Mouse (Mus musculus): Measurements from ENCODE around the gene Plxnd1. TPM values are rescaled to one million over a fixed set of nuclear protein-coding genes. Genes with fewer than 3 reads are reported as not detected.

Gene Plxnd1
- total and polyA plus RNA-seq, 3 experiments = 58.8 to 90.6 (median 79.9) TPM

GRCm38 (mm10) chr6:116024666-116025065 is 29.9 kb upstream of the Plxnd1 start:
- H3K27ac ChIP-seq = no peak overlapping the region
- no peak overlapping the region for H3K9ac ChIP-seq (ENCODE audit: low read depth, low read length)
- H3K27me3 ChIP-seq (ENCODE audit: control insufficient read depth, insufficient read depth, low read length) = no peaks in the 10 kb centered on the region
- intact Hi-C loops (cut with DNase I) = no loop called here
- no peak for DNase-seq
- TF ChIP-seq CTCF (IDR thresholded peaks at IDR 0.05) = no peak
- TF ChIP-seq POLR2A (IDR thresholded peaks at IDR 0.05; ENCODE audit: insufficient read depth, low read depth, low read length) = no peak
- no peak for TF ChIP-seq EP300 (IDR thresholded peaks at IDR 0.05; ENCODE audit: insufficient read depth, low read depth, low read length)
- H3K4me3 ChIP-seq = no peak overlapping the region
- no peaks in the 10 kb centered on the region for H3K79me2 ChIP-seq (replicated peaks; ENCODE audit: control insufficient read depth, insufficient read depth, low read length)
- H3K36me3 ChIP-seq (ENCODE audit: control insufficient read depth, insufficient read depth, low read length) = peaks cover 3% of the 10 kb centered on the region; the same call in 1 of the 2 replicates
- no peaks in the 10 kb centered on the region for H3K4me1 ChIP-seq (ENCODE audit: control insufficient read depth, insufficient read depth, low read length)
- WGBS = 86% methylated on average over 4 of the region's 4 CpGs

DNA sequence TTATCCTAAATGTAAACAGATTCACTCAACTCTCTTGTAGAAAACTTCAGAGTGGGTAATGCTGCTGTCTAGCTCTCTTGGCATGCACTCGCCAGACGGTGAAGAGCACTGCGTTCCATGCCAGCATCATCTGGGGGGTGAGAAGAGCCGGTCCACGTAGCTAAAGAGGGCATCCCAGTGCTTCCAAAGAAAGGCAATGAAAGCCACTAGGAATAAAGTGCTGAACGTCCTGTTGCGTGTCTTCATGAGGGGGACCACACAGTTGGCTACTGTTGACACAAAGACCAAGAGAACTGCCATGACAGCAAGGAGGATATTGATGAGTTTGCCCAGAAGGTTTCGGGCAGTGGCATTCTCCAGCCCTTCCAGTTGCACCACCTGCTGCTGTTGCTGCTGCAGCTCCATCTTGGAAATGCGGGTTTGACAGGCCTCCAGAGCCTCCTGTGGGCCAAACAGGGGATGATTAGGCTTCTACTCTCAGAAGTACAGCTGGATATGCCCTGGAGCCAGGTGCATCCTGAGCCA is 27.2 kb upstream of the Plxnd1 start:
- H3K4me3 ChIP-seq = no peak overlapping the region
- no peak for DNase-seq
- 76% methylated on average over 9 of the region's 9 CpGs for WGBS
- intact Hi-C loops (cut with DNase I) = loop anchor here (1.0 kb wide), 1 partner anchor 21 kb away; no protein-coding TSS in a partner anchor
- no peak for TF ChIP-seq EP300 (IDR thresholded peaks at IDR 0.05; ENCODE audit: insufficient read depth, low read depth, low read length)
- no peak for TF ChIP-seq POLR2A (IDR thresholded peaks at IDR 0.05; ENCODE audit: insufficient read depth, low read depth, low read length)
- no peak for TF ChIP-seq CTCF (IDR thresholded peaks at IDR 0.05)
- H3K9ac ChIP-seq (ENCODE audit: low read depth, low read length) = no peak overlapping the region
- no peak overlapping the region for H3K27ac ChIP-seq
- peaks cover 3% of the 10 kb centered on the region; the same call in 1 of the 2 replicates for H3K36me3 ChIP-seq (ENCODE audit: control insufficient read depth, insufficient read depth, low read length)
- H3K27me3 ChIP-seq (ENCODE audit: control insufficient read depth, insufficient read depth, low read length) = no peaks in the 10 kb centered on the region
- no peaks in the 10 kb centered on the region for H3K4me1 ChIP-seq (ENCODE audit: control insufficient read depth, insufficient read depth, low read length)
- no peaks in the 10 kb centered on the region for H3K79me2 ChIP-seq (replicated peaks; ENCODE audit: control insufficient read depth, insufficient read depth, low read length)

DNA sequence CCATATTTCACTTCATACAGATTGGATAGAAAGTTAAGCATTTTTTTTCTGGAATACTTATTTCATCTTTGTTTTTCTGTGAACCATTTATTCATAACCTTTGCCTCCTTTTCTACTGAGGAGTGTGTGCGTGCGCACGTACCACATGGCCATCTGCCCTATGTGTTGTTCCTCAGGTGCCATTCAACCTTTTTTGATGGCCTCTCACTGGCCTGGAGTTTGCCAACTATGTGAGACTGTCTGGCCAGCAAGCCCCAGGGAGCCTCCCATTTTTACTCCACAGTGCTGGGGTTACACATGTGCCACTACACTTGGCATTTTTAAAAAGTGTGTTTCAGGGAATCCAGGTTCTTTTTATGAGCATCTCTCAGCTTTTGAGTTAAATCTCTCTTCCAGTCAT is 21.1 kb upstream of the Plxnd1 start:
- Histone ChIP-seq H3K36me3 (ENCODE audit: control insufficient read depth, insufficient read depth, low read length) (no peaks in the 10 kb centered on the region), H3K9ac (ENCODE audit: low read depth, low read length) (no peak overlapping the region), H3K27me3 (ENCODE audit: control insufficient read depth, insufficient read depth, low read length) (no peaks in the 10 kb centered on the region), H3K4me1 (ENCODE audit: control insufficient read depth, insufficient read depth, low read length) (no peaks in the 10 kb centered on the region), H3K4me3 (no peak overlapping the region), H3K27ac (no peak overlapping the region), H3K79me2 (replicated peaks; ENCODE audit: control insufficient read depth, insufficient read depth, low read length) (no peaks in the 10 kb centered on the region)
- intact Hi-C loops (cut with DNase I) = no loop called here
- TF ChIP-seq EP300 (IDR thresholded peaks at IDR 0.05; ENCODE audit: insufficient read depth, low read depth, low read length) = no peak
- no peak for TF ChIP-seq POLR2A (IDR thresholded peaks at IDR 0.05; ENCODE audit: insufficient read depth, low read depth, low read length)
- TF ChIP-seq CTCF (IDR thresholded peaks at IDR 0.05) = no peak
- WGBS = 76% methylated on average over 3 of the region's 3 CpGs
- no peak for DNase-seq

- no peak overlapping the region for H3K9ac ChIP-seq (ENCODE audit: low read depth, low read length)
Observed at GRCm38 (mm10) chr6:116014111-116014510, 19.3 kb upstream of the Plxnd1 start.

GRCm38 (mm10) chr6:116013687-116014086 is 18.9 kb upstream of the Plxnd1 start:
- H3K9ac ChIP-seq (ENCODE audit: low read depth, low read length) = no peak overlapping the region
- no peak overlapping the region for H3K27ac ChIP-seq
- no peak for DNase-seq
- H3K4me3 ChIP-seq = no peak overlapping the region
- no peaks in the 10 kb centered on the region for H3K36me3 ChIP-seq (ENCODE audit: control insufficient read depth, insufficient read depth, low read length)
- H3K27me3 ChIP-seq (ENCODE audit: control insufficient read depth, insufficient read depth, low read length) = no peaks in the 10 kb centered on the region
- peaks cover 5% of the 10 kb centered on the region for H3K4me1 ChIP-seq (ENCODE audit: control insufficient read depth, insufficient read depth, low read length)
- 54% methylated on average over 3 of the region's 3 CpGs for WGBS
- H3K79me2 ChIP-seq (replicated peaks; ENCODE audit: control insufficient read depth, insufficient read depth, low read length) = no peaks in the 10 kb centered on the region
- TF ChIP-seq POLR2A (IDR thresholded peaks at IDR 0.05; ENCODE audit: insufficient read depth, low read depth, low read length) (no peak), CTCF (IDR thresholded peaks at IDR 0.05) (no peak), EP300 (IDR thresholded peaks at IDR 0.05; ENCODE audit: insufficient read depth, low read depth, low read length) (no peak)
- intact Hi-C loops (cut with DNase I) = loop anchor here (5.0 kb wide), 1 partner anchor 559 kb away; no protein-coding TSS in a partner anchor

More at GRCm38 (mm10) chr6:116014111-116014510, 19.3 kb upstream of the Plxnd1 start:
- Histone ChIP-seq H3K4me3 (no peak overlapping the region), H3K27ac (no peak overlapping the region), H3K36me3 (ENCODE audit: control insufficient read depth, insufficient read depth, low read length) (no peaks in the 10 kb centered on the region), H3K4me1 (ENCODE audit: control insufficient read depth, insufficient read depth, low read length) (peaks cover 5% of the 10 kb centered on the region), H3K27me3 (ENCODE audit: control insufficient read depth, insufficient read depth, low read length) (no peaks in the 10 kb centered on the region), H3K79me2 (replicated peaks; ENCODE audit: control insufficient read depth, insufficient read depth, low read length) (no peaks in the 10 kb centered on the region)
- intact Hi-C loops (cut with DNase I) = loop anchor here (5.0 kb wide), 1 partner anchor 558 kb away; no protein-coding TSS in a partner anchor
- peak in 1 of 2 experiments; percentile 19 for DNase-seq
- 81% methylated on average over 6 of the region's 6 CpGs for WGBS
- no peak for TF ChIP-seq POLR2A (IDR thresholded peaks at IDR 0.05; ENCODE audit: insufficient read depth, low read depth, low read length)
- TF ChIP-seq CTCF (IDR thresholded peaks at IDR 0.05) = no peak
- no peak for TF ChIP-seq EP300 (IDR thresholded peaks at IDR 0.05; ENCODE audit: insufficient read depth, low read depth, low read length)

DNA sequence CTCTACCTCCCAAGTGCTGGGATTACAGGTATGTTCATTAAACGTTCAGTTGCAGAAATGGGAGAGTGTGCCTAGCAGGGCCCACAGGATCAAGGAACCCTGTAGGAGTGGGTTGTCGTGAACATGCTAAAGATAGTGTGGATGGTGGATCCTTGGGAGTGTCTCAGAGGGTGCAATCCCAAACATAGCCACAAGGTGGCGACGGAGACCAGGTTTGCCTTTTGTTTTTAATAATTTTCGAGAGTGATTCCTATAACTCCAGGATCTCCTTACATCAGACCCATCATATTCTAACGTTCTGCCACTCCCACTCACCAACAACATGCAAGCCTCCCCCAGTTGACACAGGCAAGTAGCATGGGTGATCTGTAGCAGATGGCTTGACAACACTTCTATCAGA is 15.7 kb upstream of the Plxnd1 start:
- H3K36me3 ChIP-seq (ENCODE audit: control insufficient read depth, insufficient read depth, low read length) = no peaks in the 10 kb centered on the region
- no peaks in the 10 kb centered on the region for H3K27me3 ChIP-seq (ENCODE audit: control insufficient read depth, insufficient read depth, low read length)
- H3K4me1 ChIP-seq (ENCODE audit: control insufficient read depth, insufficient read depth, low read length) = peaks cover 18% of the 10 kb centered on the region
- WGBS = under 1% methylated on average over 6 of the region's 6 CpGs
- TF ChIP-seq CTCF (IDR thresholded peaks at IDR 0.05) (peak; percentile 100), POLR2A (IDR thresholded peaks at IDR 0.05; ENCODE audit: insufficient read depth, low read depth, low read length) (no peak), EP300 (IDR thresholded peaks at IDR 0.05; ENCODE audit: insufficient read depth, low read depth, low read length) (peak; percentile 93)
- intact Hi-C loops (cut with DNase I) = loop anchor here (1.0 to 5.0 kb wide), 4 partner anchors 118 to 562 kb away; no protein-coding TSS in a partner anchor
- H3K4me3 ChIP-seq = no peak overlapping the region
- no peaks in the 10 kb centered on the region for H3K79me2 ChIP-seq (replicated peaks; ENCODE audit: control insufficient read depth, insufficient read depth, low read length)
- peak; percentile 81 to 92 for DNase-seq
- H3K9ac ChIP-seq (ENCODE audit: low read depth, low read length) = no peak overlapping the region
- no peak overlapping the region for H3K27ac ChIP-seq

Data from heart, adult 2 months (tissue).